In genomic region chr1:93801741-93802238, GRCm38 (mm10) we compare ENCODE assay signal across 8 mouse cellular contexts. TPM values are rescaled to one million over a fixed set of nuclear protein-coding genes. Genes with fewer than 3 reads are reported as not detected.
DNase-seq lines count a peak whose midpoint lies in the region; ATAC-seq and TF ChIP-seq lines count a peak whose summit lies in the region.

Dtymk (minus strand) TSS chr1:93801934.

- H3K9ac ChIP-seq in forebrain, postnatal 0 days: peak within 1 kb of the TSS; percentile 57
- H3K9ac ChIP-seq in lung, embryonic 15.5 days: peak within 1 kb of the TSS; percentile 91

- no peak for TF ChIP-seq CTCF in G1E (IDR thresholded peaks at IDR 0.05; ENCODE audit: low read depth, low read length)
- peak; percentile 73 for TF ChIP-seq CTCF in forebrain, postnatal 0 days (IDR thresholded peaks at IDR 0.05; ENCODE audit: low read depth)

- 1% methylated on average over 42 of the region's 42 CpGs for WGBS in forebrain, postnatal 0 days
- under 1% methylated on average over 42 of the region's 42 CpGs for WGBS in lung, embryonic 15.5 days

- H3K9me3 ChIP-seq in G1E (replicated peaks): no peaks in the 10 kb centered on the region
- no peaks in the 10 kb centered on the region for H3K9me3 ChIP-seq in forebrain, postnatal 0 days (ENCODE audit: low read length)
- no peaks in the 10 kb centered on the region for H3K9me3 ChIP-seq in lung, embryonic 15.5 days

- DNase-seq in G1E (ENCODE audit: low spot score): peak; percentile 96
- DNase-seq in cerebellum, adult 18-20 months: peak; percentile 93 to 96
- peak; percentile 97 for DNase-seq in forebrain, postnatal 0 days
- peak; percentile 93 for DNase-seq in heart, postnatal 4 days
- DNase-seq in layer of hippocampus, adult 8-10 months (ENCODE audit: low spot score in 2 of 2): peak; percentile 93 to 94
- peak; percentile 91 for DNase-seq in ovary, adult 18-20 months (ENCODE audit: low spot score)
- peak; percentile 96 for DNase-seq in thymus, postnatal 0 days (ENCODE audit: low spot score)

- peak within 1 kb of the TSS; percentile 87 for H3K4me3 ChIP-seq in G1E (ENCODE audit: low read depth, low read length)
- peak within 1 kb of the TSS; percentile 61 for H3K4me3 ChIP-seq in forebrain, postnatal 0 days (ENCODE audit: low read depth, low read length)
- peak within 1 kb of the TSS; percentile 90 for H3K4me3 ChIP-seq in lung, embryonic 15.5 days

- peaks cover 59% of the 10 kb centered on the region for H3K36me3 ChIP-seq in G1E (replicated peaks)
- H3K36me3 ChIP-seq in forebrain, postnatal 0 days (ENCODE audit: insufficient read depth): peaks cover 12% of the 10 kb centered on the region
- peaks cover 32% of the 10 kb centered on the region for H3K36me3 ChIP-seq in lung, embryonic 15.5 days

- peak within 1 kb of the TSS; percentile 69 for H3K27ac ChIP-seq in forebrain, postnatal 0 days (ENCODE audit: low read depth, low read length)
- H3K27ac ChIP-seq in lung, embryonic 15.5 days: peak within 1 kb of the TSS; percentile 98

- peaks cover 78% of the 10 kb centered on the region for H3K4me1 ChIP-seq in G1E (ENCODE audit: insufficient read depth, low read depth, low read length)
- peaks cover 7% of the 10 kb centered on the region; the same call in 1 of the 2 replicates for H3K4me1 ChIP-seq in forebrain, postnatal 0 days (ENCODE audit: insufficient read depth)
- peaks cover 38% of the 10 kb centered on the region for H3K4me1 ChIP-seq in lung, embryonic 15.5 days

- ATAC-seq in G1E (ENCODE audit: extremely low read depth, insufficient number of reproducible peaks, low FRiP score, poor library complexity, severe bottlenecking): peak; percentile 72
- ATAC-seq in forebrain, postnatal 0 days: peak; percentile 75
- ATAC-seq in lung, embryonic 15.5 days (ENCODE audit: borderline replicate concordance, extremely low read depth, low FRiP score, low TSS enrichment): peak; percentile 50

- no peaks in the 10 kb centered on the region for H3K27me3 ChIP-seq in G1E (ENCODE audit: insufficient read depth, low read length)
- H3K27me3 ChIP-seq in forebrain, postnatal 0 days (ENCODE audit: insufficient read depth, low read length): no peaks in the 10 kb centered on the region
- H3K27me3 ChIP-seq in lung, embryonic 15.5 days: no peaks in the 10 kb centered on the region

- H3K4me2 ChIP-seq in forebrain, postnatal 0 days (ENCODE audit: low read depth): peak within 1 kb of the TSS; percentile 60
- H3K4me2 ChIP-seq in lung, embryonic 15.5 days: peak within 1 kb of the TSS; percentile 97

RNA-seq across cellular contexts. Expression of gene Dtymk, which starts in this region (rescaled TPM):
- total RNA-seq in G1E (2014; fragmentation: Nextera tagmentation) (291 and 319 TPM in 2 replicates), G1E (2017) (414 and 485 TPM in 2 replicates)
- polyA plus RNA-seq in G1E (2012): 129 and 148 TPM in 2 replicates
- 90.9 and 97.1 TPM in 2 replicates for total RNA-seq in forebrain, postnatal 0 days (2014; rRNA removed)
- 123 and 138 TPM in 2 replicates for polyA plus RNA-seq in forebrain, postnatal 0 days (2015; fragmentation: Nextera tagmentation; extraction: Ambion mirVana)
- total RNA-seq in heart, postnatal 4 days (2021): 10 to 100 TPM; 78.1 to 79.7 TPM
- 10 to 100 TPM; 52.7 to 64.8 (median 58.4) TPM for total RNA-seq in layer of hippocampus, adult 8-10 months (2022)
- polyA plus RNA-seq in lung, embryonic 15.5 days (2015; fragmentation: Nextera tagmentation; extraction: Ambion mirVana): 258 and 260 TPM in 2 replicates
- 313 and 314 TPM in 2 replicates for polyA plus RNA-seq in thymus, postnatal 0 days (2015; fragmentation: Nextera tagmentation; extraction: Ambion mirVana)

Comparison
In these comparisons a context has a peak if more than half of its experiments do, and no peak if none do; other contexts are left out.
1. Peak in every context shown above with its lines: DNase-seq, ATAC-seq, H3K4me3 ChIP-seq and H3K27ac ChIP-seq.